Mouse (Mus musculus) adrenal gland, adult 8-10 months (tissue): ENCODE data around the gene Hexim2. TPM values are rescaled to one million over a fixed set of nuclear protein-coding genes. Genes with fewer than 3 reads are reported as not detected.
A peak's percentile ranks its signal among the peaks of the same experiment; 100 is the strongest.

Experiments
- DNase-seq: peaks from one replicate; pipeline ENCODE4 v3.0.0; 2022
- total RNA-seq, 4 experiments: library from RNA; stranded (reverse); gene quantifications; 2 replicates each; pipeline ENCODE4 v1.2.4; 2022

The Hexim2 gene
- total RNA-seq: 1 to 10 TPM; 6.1 to 9.3 (median 8.6) TPM

DNA sequence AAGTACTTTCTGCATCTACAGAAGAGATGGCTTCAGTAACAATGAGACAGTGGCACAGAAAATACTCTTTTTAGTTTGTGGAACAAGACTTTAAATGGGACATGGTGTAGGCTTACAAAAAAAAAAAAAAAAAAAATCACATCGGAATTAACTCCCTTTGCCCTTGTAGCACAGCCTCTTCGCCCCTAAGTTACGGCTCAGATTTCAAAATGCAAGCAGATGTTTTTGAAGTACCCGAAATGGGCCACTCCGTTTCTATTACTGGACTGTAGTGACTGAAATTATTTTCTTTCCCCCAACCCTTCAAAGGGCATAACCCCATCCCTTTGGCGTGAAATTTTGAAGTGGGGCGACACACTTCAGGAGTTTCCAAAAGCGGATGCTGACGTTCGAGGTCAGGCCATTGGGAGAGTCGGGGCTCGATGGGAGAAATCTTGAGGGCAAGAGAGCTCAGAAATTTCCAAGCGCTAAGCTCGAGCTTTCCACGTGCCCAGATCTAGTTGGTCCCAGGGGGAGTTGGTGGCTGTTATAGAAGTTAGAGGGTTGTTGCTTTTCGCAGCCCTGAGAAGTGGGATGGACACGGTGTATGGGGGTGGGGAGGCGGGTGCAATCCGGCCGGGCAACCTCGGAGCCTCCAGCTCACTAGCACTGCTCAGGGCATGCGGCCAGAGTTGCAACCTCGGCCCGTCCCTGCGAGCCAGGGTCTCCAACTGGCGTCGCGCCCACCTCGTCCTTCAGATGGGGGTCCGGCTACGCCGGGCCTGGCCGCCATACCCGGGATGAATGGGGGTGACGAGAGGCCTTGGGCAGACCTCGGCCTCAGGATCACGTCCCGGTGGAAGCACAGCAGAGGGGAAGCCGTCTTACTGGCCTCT, at the start of gene Hexim2:
Gene Hexim2, plus strand, starts transcription at position 729 of the 875 bp plus-strand sequence.
- DNase-seq: peak; percentile 65

- no peak for DNase-seq
Measured at GRCm38 (mm10) chr11:103093306-103093705, 38.9 kb upstream of the Hexim2 start.

DNA sequence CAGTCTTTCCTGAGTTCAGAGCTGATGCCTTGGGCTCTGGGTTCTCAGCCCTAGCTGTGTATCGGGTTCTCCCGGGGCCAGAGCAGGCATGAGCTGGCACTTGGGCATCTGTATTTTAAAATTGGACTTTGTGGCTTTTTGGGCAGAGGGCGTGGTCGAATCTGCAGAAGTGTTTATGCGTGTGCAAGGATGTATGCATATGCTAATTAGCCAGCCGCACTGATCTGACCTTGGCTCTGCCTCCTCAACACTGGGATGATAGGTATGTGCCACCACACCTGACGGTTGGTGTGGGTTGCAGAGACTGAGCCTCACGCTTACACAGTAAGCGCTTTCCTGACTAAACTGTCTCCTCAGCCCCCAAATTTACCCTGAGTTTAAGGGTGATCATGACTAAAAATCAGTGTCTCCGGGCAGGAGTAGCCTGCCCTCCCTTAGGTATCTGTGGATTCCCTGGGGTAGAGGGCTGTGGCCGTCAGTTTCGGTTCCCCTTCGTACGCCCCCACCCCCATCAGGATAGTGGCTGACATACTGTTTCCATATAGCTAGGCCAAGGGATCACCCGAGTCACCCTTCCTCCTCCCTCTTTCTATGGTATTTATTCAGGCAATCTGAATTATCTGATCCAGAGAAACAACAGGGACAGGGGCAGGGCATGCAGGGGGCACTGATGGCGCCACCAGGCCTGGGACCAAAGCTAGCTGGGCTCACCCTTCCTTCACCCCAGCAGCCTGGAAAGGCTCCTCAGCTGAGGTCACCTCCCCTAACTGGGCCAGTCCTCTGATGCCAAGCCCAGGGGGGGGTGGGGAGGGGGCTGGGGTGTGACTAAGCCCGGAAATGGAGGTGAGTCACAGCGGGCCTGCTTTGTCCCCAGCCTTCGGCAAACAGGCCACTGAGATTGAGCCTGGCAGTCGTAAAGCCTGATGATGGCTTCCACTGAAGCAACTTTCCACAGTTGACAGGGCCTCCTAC, 38.1 kb upstream of the Hexim2 start:
- peak; percentile 72 for DNase-seq

- DNase-seq: no peak
Measured at GRCm38 (mm10) chr11:103095107-103095670, 37.0 kb upstream of the Hexim2 start.

- DNase-seq: no peak
Measured at GRCm38 (mm10) chr11:103095801-103096200, 36.4 kb upstream of the Hexim2 start.

DNA sequence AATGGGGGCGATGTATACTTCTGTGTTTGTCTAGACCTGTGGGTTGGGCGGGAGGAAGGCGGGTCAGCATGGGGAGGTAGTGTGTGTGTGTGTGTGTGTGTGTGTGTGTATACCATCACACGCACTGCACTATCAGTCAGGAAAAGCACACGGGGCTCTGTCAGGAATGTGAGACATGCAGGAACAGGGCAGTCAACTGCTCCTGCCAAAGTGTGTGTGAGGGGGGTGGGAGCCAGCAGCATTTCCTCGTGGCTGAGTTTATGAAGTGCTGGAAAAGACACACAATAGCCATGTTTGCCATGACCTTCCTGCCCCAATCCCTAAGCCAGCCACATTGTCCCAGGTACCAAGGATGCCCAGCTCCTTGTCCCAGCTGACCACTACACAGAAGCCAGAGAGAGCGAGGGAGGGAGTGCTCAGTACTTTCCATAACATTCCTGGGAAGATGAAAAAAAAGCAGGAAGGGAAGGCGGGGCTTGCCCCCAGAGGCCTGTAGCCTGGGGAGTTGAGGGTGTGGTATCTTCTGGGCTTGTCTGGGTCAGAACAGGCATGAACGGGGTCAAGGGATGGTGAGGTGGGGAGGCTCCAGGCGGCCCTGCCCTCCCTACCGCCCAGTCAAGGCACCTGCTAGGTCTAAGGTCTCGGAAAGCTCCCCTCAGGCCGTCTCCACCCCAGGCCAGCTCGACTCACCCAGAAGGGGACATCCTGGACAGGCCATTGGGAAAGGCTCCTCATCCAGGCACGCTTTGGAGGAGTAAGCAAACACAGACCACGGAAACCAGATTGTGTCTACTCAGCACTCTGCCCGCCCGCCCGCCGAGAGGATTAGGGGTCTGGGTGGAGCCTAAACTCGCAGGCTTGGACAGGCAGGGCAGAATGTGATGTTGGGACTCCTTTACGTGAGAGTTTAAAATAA, 35.0 kb upstream of the Hexim2 start:
- no peak for DNase-seq

DNA sequence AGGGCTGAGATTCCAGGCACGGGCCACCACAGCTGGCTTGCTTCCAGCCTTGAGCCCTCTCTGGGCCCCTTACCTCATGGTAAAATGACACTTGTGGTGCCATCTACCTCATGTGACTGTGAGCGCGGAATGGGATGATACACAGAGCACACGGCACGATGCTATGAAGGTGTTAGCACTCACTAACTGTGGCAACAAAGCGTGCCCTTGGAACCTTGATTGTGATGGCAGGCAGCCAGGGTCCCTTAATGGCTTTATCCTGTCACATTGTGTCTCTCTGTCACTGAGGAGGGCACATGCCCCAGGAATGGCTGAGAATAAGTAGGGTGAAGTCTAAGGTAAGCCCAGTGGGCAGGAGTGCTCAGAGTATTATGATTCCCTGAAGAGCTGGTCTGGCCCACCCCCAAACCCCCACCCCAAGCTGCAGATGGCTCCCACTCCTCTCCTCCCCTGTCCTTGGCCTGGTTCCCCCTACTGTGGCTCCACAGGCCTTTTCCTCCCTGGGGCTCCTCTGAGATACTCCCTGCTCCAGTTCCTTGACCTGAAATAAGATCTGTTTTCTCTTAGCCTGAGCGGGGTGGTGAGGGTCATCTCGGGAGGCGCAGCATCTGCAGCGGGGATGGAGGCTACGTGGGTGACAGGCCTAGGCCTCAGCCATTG, 33.6 kb upstream of the Hexim2 start:
- DNase-seq: no peak

DNA sequence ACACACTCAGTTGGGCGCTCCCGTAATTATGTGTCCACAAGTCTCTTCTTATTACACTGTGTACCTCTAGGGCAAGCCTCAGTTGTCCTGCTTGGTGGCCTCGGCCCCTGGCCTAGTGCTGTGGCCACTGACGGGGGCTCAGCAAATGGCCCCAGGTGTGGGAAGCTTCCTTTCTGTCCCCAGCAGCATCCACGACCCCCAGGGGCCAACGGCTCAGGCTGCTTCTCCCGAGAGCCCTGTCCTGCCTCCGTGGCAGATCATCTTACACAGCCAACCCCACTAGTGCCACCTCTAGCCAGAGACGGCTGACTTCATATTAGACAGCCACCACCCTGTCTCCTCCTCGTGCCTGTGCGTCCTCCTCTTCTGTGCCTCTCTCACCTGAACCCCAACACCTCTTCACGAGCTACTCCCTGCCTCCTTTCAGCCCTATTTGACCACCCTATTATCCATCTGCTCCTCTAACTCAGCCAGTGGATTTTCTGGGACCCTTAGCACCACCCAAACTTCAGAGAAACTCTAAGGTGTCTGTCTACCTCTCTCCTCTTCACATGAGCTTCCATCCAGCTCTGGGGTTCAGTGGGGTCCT, 32.8 kb upstream of the Hexim2 start:
- no peak for DNase-seq

DNA sequence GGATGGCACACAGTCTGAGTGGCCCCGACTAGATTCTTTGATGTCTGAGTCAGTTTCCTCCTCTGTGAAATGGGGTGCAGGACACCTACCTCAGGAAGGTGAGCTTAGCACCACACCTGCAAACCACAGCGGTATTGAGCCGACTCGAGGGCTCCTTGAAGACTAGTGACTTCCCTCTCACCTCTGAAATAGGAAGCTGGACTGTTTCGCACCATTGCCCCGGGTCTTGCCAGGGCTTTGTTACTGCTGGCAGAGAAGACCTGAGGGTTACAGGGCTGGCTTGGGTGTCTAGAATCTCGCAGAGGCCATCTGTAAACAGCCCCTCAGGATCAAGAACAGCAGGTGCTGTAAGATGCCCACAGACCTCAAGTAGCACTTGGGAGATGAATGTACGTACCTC, 31.9 kb upstream of the Hexim2 start:
- DNase-seq: no peak

- DNase-seq: peak; percentile 83
Measured at GRCm38 (mm10) chr11:103101481-103101865, 30.8 kb upstream of the Hexim2 start, which contains the start of the genes Plcd3 and Acbd4. Gene Plcd3 (minus strand): TSS chr11:103101658. Gene Acbd4 (plus strand): TSS chr11:103101682.

DNA sequence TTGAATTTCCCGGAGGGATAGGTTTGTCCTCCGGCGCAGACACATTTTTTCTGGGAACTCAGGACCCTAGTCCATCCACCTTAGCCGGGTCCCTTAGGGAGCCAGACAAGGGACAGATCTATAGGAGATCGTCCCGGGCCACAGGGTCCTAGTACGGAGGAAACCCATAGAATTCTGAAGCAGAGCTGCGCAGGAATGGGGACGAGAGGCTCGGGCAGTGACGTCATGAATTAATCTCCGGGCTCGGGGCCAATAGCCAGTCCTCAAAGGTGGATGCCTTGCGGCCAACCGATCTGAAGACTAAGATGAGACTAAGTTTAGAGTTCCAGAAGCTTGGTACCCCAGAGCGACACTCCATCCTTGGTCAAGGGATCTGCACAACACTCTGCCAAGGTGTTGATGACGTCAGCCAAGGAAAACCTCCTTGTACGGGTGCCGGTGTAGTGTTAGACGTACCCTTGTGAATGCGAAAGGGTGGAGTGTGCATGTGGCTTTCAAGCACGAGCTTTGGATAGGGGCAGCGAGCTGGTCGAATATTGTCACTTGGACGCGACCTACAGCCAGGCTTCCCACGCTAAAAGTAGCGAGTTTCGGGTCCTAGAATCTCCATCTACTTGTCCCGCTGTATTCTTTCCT, 30.2 kb upstream of the Hexim2 start:
- DNase-seq: peak; percentile 74

DNA sequence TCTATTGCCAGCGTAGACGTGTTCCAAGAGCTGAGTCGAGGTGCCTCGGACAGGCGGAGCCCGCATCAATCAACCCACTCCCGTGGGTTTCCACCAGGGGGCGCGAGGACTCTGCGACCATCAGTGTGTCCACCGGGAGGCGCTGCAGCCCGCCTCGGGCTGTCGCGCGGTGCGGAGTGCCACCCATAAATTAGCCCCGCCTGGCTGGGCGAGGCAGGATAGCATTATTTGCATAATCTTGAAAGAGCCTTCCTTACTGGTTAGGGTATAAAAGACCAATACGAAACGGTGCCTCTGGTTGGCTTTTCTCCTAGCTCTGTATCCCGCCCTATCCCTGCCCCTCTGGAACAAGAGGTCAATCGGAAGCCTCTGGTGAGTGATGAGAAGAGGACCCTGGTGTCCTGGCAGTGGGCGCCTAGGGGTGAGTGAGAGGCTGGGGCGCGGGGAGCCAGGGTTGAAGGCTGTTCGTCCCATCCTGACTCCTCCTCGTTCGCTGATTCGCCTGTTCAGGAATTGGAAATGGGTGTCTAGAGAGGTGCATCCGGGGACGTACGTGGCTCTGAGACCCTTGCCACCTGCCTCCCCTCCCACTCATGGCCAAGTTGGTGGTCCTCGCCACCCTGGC, 29.4 kb upstream of the Hexim2 start:
- peak; percentile 97 for DNase-seq

GRCm38 (mm10) chr11:103103621-103104020, 28.6 kb upstream of the Hexim2 start:
- DNase-seq: no peak

GRCm38 (mm10) chr11:103104469-103104868, 27.8 kb upstream of the Hexim2 start:
- DNase-seq: no peak

DNA sequence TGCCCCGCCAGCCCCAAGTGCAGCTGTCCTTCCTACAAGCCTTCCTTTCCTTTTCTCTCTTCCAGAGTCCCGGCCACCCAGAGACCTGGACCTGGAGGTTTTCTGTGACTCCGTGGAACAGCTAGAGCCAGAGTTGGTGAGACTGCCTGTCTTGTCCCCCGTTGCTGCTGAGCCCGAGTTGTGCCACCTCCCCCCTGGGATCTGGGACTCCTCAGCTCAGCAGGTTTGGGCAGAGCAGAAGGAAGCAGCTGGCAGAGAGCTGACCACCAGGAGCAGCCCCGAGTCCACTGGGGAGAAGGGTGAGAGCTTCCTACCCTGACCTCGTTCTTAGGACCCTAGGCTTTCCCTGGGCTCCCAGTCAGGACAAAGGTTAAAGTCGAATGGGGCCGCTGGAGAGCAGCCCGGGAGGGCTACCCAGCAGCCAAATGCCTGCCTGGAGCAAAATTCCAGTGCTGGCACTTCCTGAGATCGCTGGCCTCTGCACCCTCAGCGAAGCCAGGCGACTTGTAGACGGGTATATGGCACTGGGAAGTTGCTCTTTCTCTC, 27.0 kb upstream of the Hexim2 start:
- DNase-seq: no peak

DNA sequence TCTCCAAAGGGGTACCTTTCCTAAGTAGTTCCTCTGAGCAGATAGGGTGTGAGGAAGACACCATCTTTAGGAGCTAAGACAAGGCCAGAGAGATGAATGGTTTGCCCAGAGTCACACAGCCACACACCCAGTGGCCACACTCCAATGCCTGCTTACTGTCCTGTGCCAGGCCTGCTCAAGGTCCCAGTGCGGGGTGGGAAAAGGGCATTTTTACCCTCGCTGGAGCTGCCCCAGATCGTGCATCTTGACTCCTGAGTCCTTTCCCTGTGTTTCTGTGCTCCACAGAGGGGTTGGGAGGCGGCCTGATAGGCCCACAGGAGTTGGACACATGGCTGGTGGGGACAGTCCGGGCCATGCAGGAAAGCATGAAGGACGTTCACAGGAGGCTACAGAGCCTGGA, 26.4 kb upstream of the Hexim2 start:
- DNase-seq: no peak

GRCm38 (mm10) chr11:103106386-103106785, 25.8 kb upstream of the Hexim2 start:
- no peak for DNase-seq

GRCm38 (mm10) chr11:103111301-103111700, 20.9 kb upstream of the Hexim2 start:
- no peak for DNase-seq

- peak; percentile 84 for DNase-seq
Measured at GRCm38 (mm10) chr11:103111881-103112551, 20.2 kb upstream of the Hexim2 start.
